Mouse (Mus musculus): ENCODE data around the gene Ift57. TPM values are rescaled to one million over a fixed set of nuclear protein-coding genes. Genes with fewer than 3 reads are reported as not detected.

Gene Ift57
- total and polyA plus RNA-seq, 3 experiments = 13.3 to 28.8 (median 21.3) TPM

GRCm38 (mm10) chr16:49752906-49753305 is 53.9 kb downstream of the Ift57 start:
- H3K79me2 ChIP-seq (replicated peaks; ENCODE audit: control insufficient read depth, extremely low read depth, insufficient read depth, poor library complexity, severe bottlenecking) = no peaks in the 10 kb centered on the region
- TF ChIP-seq POLR2AphosphoS2 (IDR thresholded peaks at IDR 0.05; ENCODE audit: low read depth, low read length) = no peak
- TF ChIP-seq BHLHE40 (IDR thresholded peaks at IDR 0.05; ENCODE audit: low read depth, low read length) = no peak
- TF ChIP-seq EP300 (IDR thresholded peaks at IDR 0.05; ENCODE audit: low read length) = no peak
- TF ChIP-seq RCOR1 (conservative IDR thresholded peaks at IDR 0.05; ENCODE audit: low read depth, low read length) = no peak
- no peak for TF ChIP-seq KAT2A (IDR thresholded peaks at IDR 0.05; ENCODE audit: insufficient replicate concordance, low read length)
- no peak for TF ChIP-seq USF1 (IDR thresholded peaks at IDR 0.05; ENCODE audit: low read depth, low read length)
- no peak for TF ChIP-seq CTCF (conservative IDR thresholded peaks at IDR 0.05 in 1 of 2, IDR thresholded peaks at IDR 0.05 in 1 of 2; ENCODE audit: low read depth in 2 of 2, low read length in 2 of 2)
- TF ChIP-seq POLR2A (IDR thresholded peaks at IDR 0.05; ENCODE audit: low read depth, low read length) = no peak
- no peak for TF ChIP-seq MAZ (IDR thresholded peaks at IDR 0.05; ENCODE audit: low read depth, low read length)
- TF ChIP-seq RAD21 (IDR thresholded peaks at IDR 0.05; ENCODE audit: low read depth, low read length) = no peak
- TF ChIP-seq JUN (IDR thresholded peaks at IDR 0.05; ENCODE audit: insufficient read depth, low read depth, low read length) = no peak
- TF ChIP-seq TCF12 (IDR thresholded peaks at IDR 0.05; ENCODE audit: low read depth, low read length) = no peak
- no peak for TF ChIP-seq ZKSCAN1 (IDR thresholded peaks at IDR 0.05; ENCODE audit: borderline replicate concordance, low read depth, low read length)
- TF ChIP-seq E2F4 (IDR thresholded peaks at IDR 0.05; ENCODE audit: insufficient replicate concordance, low read depth, low read length) = no peak
- peaks cover 0 to 7% of the 10 kb centered on the region in 2 experiments for H3K36me3 ChIP-seq (replicated peaks in 1 of 2; ENCODE audit: control insufficient read depth in 1 of 2, insufficient read depth in 1 of 2, low read length in 1 of 2)
- no peak overlapping the region for H3K27ac ChIP-seq (ENCODE audit: insufficient read depth, low read depth)
- no peak overlapping the region for H3K4me2 ChIP-seq (ENCODE audit: insufficient read depth, low read depth, poor library complexity, severe bottlenecking)
- no peaks in the 10 kb centered on the region for H3K9me3 ChIP-seq (replicated peaks; ENCODE audit: low read length)
- H3K9ac ChIP-seq (ENCODE audit: insufficient read depth, low read depth) = no peak overlapping the region
- dilution Hi-C loops (cut with MboI; ENCODE audit: extremely low pct_ligation_motif_present, extremely low pct_unique_long_range_greater_than_20kb, low sequenced_read_pairs) (no loop called here), in situ Hi-C loops (cut with MboI; ENCODE audit: low pct_ligation_motif_present, low pct_unique_long_range_greater_than_20kb, low sequenced_read_pairs) (no loop called here)
- no peaks in the 10 kb centered on the region for H3K4me1 ChIP-seq (ENCODE audit: control insufficient read depth in 1 of 2, insufficient read depth in 2 of 2)
- DNase-seq (ENCODE audit: extremely low read depth) = no peak
- no peak overlapping the region for H3K4me3 ChIP-seq (replicated peaks in 1 of 3; ENCODE audit: low read depth in 2 of 3, low read length in 2 of 3, poor library complexity in 1 of 3)
- H3K27me3 ChIP-seq (replicated peaks) = no peaks in the 10 kb centered on the region

GRCm38 (mm10) chr16:49753318-49753717 is 54.3 kb downstream of the Ift57 start:
- Histone ChIP-seq H3K36me3 (replicated peaks in 1 of 2; ENCODE audit: control insufficient read depth in 1 of 2, insufficient read depth in 1 of 2, low read length in 1 of 2) (peaks cover 0 to 10% of the 10 kb centered on the region in 2 experiments), H3K79me2 (replicated peaks; ENCODE audit: control insufficient read depth, extremely low read depth, insufficient read depth, poor library complexity, severe bottlenecking) (no peaks in the 10 kb centered on the region), H3K9ac (ENCODE audit: insufficient read depth, low read depth) (no peak overlapping the region), H3K4me3 (replicated peaks in 1 of 3; ENCODE audit: low read depth in 2 of 3, low read length in 2 of 3, poor library complexity in 1 of 3) (no peak overlapping the region), H3K27me3 (replicated peaks) (no peaks in the 10 kb centered on the region), H3K9me3 (replicated peaks; ENCODE audit: low read length) (no peaks in the 10 kb centered on the region), H3K27ac (ENCODE audit: insufficient read depth, low read depth) (no peak overlapping the region), H3K4me1 (ENCODE audit: control insufficient read depth in 1 of 2, insufficient read depth in 2 of 2) (no peaks in the 10 kb centered on the region), H3K4me2 (ENCODE audit: insufficient read depth, low read depth, poor library complexity, severe bottlenecking) (no peak overlapping the region)
- DNase-seq (ENCODE audit: extremely low read depth) = no peak
- dilution Hi-C loops (cut with MboI; ENCODE audit: extremely low pct_ligation_motif_present, extremely low pct_unique_long_range_greater_than_20kb, low sequenced_read_pairs) (no loop called here), in situ Hi-C loops (cut with MboI; ENCODE audit: low pct_ligation_motif_present, low pct_unique_long_range_greater_than_20kb, low sequenced_read_pairs) (no loop called here)
- TF ChIP-seq USF2 (conservative IDR thresholded peaks at IDR 0.05; ENCODE audit: low read depth, low read length) (no peak), TBP (conservative IDR thresholded peaks at IDR 0.05; ENCODE audit: low read depth, low read length) (no peak), RAD21 (IDR thresholded peaks at IDR 0.05; ENCODE audit: low read depth, low read length) (no peak), JUND (conservative IDR thresholded peaks at IDR 0.05; ENCODE audit: low read depth, low read length) (no peak), ZKSCAN1 (IDR thresholded peaks at IDR 0.05; ENCODE audit: borderline replicate concordance, low read depth, low read length) (no peak), CHD1 (IDR thresholded peaks at IDR 0.05; ENCODE audit: low read depth, low read length) (no peak), ETS1 (conservative IDR thresholded peaks at IDR 0.05; ENCODE audit: low read depth, low read length) (no peak), EP300 (IDR thresholded peaks at IDR 0.05; ENCODE audit: low read length) (no peak), MAFK (IDR thresholded peaks at IDR 0.05; ENCODE audit: insufficient replicate concordance, low read length) (no peak), ELF1 (IDR thresholded peaks at IDR 0.05; ENCODE audit: low read depth, low read length) (no peak), MAZ (IDR thresholded peaks at IDR 0.05; ENCODE audit: low read depth, low read length) (no peak), SMC3 (IDR thresholded peaks at IDR 0.05; ENCODE audit: low read depth, low read length) (no peak), ZMIZ1 (IDR thresholded peaks at IDR 0.05; ENCODE audit: low read depth, low read length) (no peak), MEF2A (IDR thresholded peaks at IDR 0.05; ENCODE audit: borderline replicate concordance, low read depth, low read length) (no peak), NELFE (IDR thresholded peaks at IDR 0.05; ENCODE audit: low read depth, low read length) (no peak), E2F4 (IDR thresholded peaks at IDR 0.05; ENCODE audit: insufficient replicate concordance, low read depth, low read length) (no peak), SIN3A (IDR thresholded peaks at IDR 0.05; ENCODE audit: low read length) (no peak), TCF12 (IDR thresholded peaks at IDR 0.05; ENCODE audit: low read depth, low read length) (no peak)

Data from CH12.LX (cell line).